Mouse (Mus musculus) right cerebral cortex, postnatal 4 days (tissue): ENCODE data around the gene Pianp.

ENCODE experiments used
- DNase-seq: peaks from one replicate; pipeline ENCODE4 v3.0.0-alpha.2; 2022

Gene Pianp

GRCm38 (mm10) chr6:124996551-124997501 is at the start of gene Pianp:
Gene Pianp, plus strand, starts transcription at chr6:124996694.
- peak; percentile 85 for DNase-seq

DNA sequence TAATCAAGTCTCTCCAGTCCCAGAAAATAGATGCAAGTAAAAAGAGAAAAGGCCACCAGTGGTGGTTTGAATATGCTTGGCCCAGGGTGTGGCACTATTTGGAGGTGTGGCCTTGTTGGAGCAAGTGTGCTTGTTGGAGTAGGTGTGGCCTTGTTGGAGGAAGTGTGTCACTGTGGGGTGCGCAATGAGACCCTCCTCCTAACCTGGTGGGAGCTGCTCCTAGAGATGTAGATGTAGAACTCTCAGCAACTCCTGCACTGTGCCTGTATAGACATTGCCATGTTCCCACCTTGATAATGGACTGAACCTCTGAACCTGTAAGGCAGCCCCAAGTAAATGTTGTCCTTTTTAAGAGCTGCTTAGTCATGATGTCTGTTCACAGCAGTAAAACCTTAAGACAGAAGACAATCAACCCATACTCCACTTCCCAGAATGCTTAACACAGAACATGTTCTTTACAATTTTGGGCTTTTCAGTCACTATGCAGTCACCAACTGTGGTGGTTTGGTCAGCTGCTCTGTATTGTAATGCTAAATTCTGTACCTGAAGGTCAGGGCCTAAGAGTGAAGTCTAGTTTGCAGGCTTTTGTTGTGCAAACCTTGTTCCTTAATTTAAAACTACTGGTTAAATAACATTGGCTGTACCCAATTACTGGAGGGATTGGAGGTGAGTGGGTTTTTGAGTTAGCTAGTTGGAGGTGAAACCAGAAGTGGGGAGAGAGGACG is 42.3 kb upstream of the Pianp start:
- no peak for DNase-seq

DNA sequence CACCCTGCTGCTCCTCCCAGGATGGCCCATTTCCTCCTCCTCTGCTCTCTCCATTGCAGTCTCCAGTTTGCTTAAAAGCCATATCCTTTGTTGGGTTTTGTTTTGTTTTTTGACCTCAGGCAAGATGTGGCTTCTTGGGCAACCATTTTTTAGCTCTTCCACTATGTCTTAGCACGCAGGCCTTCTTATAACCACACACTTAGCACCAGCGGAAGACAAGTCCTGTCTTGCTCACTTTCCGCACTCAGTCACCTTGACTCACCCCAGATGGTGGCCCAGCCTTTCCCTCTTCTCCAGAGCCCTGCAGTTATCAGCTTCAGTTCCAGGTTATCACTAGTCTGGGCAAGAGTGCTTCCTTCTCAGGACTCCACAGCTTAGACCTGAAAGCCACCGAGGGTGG is 41.3 kb upstream of the Pianp start:
- no peak for DNase-seq

DNA sequence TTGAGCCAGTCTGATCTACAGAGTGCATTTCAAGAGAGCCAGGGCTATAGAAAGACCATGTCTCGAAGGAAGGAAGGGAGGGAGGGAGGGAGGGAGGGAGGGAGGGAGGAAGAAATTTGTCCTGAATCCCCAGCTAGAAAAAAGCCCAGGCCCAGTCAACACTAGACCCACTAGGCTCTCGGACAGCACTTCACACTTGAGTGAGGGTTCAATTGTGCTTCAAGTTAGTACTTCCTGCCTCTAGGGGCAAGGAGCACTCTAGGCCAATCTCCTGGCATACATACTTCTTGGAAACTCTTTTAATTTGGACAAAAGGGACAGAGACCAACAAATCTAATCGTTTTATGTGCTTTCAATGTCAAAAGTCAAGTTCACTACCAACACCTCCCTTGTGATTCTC is 38.4 kb upstream of the Pianp start:
- DNase-seq = no peak

DNA sequence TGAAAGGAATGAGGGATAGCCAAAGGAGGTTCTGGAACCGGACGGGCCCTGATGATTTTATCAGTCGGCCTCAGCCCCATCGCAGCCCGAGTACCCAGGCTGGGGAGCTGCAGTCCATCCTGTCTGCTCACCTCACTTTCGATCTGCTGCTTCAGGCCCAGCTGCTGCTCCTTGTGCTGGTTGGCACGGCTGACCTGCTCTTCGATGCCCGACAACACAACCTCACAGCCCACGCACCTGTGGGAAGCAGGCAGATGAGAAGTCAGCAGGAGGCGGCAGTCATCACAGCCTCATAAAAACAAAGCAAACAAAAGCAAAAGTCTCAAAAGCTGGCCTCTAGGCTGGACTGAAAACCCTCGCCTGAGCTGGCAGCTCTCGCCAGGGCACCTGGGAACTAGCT is 36.5 kb upstream of the Pianp start:
- no peak for DNase-seq

- no peak for DNase-seq
Observed at GRCm38 (mm10) chr6:124961021-124961420, 35.5 kb upstream of the Pianp start.

DNA sequence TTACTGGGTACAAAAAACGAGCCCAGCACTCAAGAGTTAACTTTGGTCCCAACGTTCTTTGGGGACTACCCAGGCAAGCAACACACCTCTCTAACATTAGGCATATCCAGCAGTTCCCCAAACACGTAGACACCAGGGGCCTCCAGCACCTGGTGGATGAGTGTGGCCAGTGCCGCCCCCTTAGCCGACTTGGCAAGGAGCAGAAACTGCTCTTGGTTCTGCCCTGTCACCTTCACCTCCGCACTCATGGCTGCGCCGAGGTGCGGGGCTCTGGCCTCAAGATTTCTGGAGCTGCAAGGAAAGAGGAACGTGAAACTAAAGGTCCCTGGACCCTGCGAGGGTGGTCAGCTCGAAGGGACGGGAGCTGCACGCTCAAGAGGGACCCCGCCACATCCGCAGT is 31.9 kb upstream of the Pianp start:
- no peak for DNase-seq

DNA sequence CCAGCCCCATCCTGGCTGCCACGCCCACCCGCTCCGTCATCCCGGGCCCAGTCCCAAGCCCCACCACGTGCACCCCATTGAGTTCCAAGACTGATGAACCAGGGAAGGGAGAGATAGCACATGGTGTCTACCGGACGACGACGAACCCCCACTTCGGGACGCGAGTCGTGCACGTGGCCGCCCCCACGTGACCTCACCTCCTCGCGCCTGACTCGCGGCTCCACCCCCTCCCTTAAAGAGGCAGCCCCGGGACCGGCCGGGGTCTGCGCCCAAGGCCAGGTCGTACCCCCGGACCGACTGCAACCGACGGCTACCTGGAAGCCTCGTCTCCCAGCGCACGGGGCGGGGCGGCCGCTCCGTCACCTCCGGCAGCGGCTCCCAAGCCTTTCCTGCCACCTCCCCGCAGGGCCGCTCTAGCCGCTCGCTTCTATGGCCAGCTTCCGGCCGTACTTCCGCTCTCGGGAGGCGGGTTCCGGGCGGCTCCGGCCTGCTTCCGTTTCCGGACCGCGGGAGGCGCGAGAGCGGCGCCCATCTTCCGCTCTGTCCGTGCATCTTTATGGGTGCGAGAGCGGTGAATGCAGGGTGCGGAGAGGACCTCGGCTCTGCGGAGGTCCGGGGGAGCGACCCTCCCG is 31.3 kb upstream of the Pianp start, which contains the start of gene Cops7a:
Gene Cops7a, minus strand, starts transcription at position 451 of the 632 bp plus-strand sequence.
- DNase-seq = peak; percentile 94

GRCm38 (mm10) chr6:124965747-124966146 is 30.7 kb upstream of the Pianp start:
- DNase-seq = peak; percentile 14

GRCm38 (mm10) chr6:124966466-124967118 is 29.9 kb upstream of the Pianp start:
- no peak for DNase-seq

GRCm38 (mm10) chr6:124967766-124968165 is 28.7 kb upstream of the Pianp start:
- DNase-seq = peak; percentile 58

DNA sequence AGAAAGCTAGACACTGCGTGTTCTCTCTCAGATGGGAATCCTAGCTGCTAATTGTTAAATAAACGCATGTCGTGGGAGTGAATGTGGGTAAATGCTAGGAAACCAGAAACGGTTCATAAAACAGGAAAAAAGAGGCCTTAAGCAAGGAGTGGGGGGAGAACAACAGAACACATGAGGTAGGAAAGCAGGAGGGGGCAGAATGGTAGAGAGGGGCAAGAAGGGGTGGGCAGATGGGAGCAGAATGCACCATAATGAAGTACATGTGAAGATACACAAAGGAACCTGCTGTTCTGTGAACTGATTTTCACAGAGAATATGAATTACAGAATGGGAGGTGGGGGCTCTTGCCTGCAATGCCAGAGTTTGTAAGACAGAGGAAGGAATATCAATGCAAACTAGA is 4.3 kb upstream of the Pianp start:
- DNase-seq = no peak

DNA sequence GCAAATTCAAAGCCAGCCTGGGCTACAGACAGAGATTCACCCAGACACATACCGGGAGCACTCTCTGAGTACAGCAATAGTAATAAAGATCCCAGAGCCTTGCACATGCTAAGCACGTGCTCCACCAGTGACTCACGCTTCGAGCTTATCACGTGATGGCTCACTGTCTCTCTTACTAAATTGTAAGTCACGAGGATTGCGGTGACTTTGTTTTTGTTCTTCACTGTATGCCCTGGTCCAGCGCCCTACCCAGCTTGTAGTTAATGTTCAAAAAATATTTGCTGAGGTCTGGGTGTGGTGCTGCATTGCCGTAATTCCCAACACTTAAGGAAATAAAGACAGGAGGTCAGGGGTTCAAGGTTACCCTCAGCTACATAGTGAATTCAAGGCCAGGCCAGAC is 3.1 kb upstream of the Pianp start:
- DNase-seq = no peak

GRCm38 (mm10) chr6:124993876-124994275 is 2.6 kb upstream of the Pianp start:
- no peak for DNase-seq

GRCm38 (mm10) chr6:124995246-124995645 is 1.2 kb upstream of the Pianp start:
- DNase-seq = no peak

DNA sequence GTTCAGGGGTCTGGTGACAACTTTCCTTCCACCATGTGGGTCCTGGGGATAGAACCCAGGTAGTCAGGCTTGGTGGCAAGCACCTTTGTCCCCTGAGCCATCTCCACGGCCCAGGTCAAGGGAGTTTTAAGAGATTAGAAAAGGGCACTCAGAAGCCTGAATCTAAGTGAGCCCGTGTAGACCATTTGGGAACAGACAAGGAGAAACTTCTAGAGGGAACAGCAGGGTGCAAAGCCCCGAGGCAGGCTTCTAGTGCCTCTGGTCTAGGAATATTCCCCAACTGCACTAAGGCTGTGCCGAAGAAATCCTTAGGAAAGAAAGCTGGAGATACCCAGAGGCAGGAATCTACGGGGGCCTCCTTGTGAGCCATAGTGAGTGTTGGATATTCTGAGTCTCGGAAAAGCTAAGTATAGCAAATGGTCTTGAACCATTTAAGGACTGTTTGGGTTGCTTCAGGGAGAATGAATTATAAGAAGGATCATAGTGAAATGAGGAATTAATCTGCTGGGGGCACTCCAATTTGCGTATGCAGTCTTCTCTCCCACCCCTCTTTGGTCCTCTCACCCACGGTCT is 577 bp upstream of the Pianp start:
- DNase-seq = no peak

DNA sequence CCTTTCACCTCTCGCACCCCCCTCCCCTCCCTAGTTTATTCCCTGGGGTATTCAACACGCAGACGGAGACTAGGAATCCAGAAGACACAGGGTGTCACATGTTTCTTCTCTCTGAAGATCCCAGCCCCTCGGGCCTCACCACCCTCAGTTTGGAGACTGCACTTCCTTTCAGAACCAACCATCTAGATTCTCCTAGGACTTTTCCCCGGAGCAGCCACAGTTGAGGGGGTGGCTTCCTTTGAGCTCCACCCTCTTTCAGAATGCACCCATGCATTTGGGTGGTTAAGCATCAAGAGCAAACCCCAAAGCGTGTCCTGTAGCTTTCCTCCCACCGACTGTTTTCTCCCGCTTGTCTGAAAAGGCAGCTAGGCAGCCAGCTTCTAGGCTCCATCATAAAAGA is 1.6 kb downstream of the Pianp start:
- no peak for DNase-seq

GRCm38 (mm10) chr6:124999091-124999490 is 2.6 kb downstream of the Pianp start:
- no peak for DNase-seq

DNA sequence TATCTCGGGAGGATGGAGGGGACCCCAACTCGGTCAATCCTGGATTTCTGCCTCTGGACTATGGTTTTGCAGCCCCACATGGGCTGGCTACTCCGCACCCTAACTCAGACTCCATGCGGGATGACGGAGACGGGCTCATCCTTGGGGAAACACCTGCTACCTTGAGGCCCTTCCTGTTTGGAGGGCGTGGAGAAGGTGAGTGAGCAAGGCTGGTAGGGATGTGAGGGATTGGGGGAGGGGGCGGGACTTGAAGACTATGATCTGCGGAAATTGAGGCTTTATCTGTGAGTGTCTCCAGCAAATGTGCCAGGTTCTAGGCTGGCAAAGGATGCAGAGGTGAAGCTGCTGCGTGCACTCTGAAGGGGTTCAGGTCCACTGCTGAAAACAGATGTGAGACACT is 3.1 kb downstream of the Pianp start:
- DNase-seq = no peak

- DNase-seq = no peak
Observed at GRCm38 (mm10) chr6:125003706-125004105, 7.2 kb downstream of the Pianp start.

DNA sequence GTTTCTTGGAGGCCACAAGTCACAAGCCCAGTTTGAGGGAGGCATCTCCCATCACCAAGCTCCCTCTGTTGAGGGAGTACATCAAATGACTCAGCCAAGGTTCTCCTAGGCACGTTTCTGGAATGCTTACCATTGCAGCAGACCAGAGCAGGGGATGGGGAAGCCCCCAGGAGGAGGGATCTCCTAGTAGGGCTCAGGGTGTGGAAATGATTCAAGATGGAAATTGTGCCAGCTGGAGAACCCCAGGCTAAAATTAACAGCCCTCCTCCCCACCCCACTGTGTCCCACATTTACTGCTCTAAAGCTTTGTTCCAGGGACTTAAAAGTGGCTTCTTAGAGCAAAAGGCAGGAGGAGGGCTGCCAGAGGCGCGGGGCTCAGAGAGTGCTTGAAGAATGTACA is 8.6 kb downstream of the Pianp start:
- DNase-seq = no peak

GRCm38 (mm10) chr6:125008060-125008459 is 11.6 kb downstream of the Pianp start:
- DNase-seq = no peak
